ENCODE assay signal across 8 mouse cellular contexts in the genomic region with DNA sequence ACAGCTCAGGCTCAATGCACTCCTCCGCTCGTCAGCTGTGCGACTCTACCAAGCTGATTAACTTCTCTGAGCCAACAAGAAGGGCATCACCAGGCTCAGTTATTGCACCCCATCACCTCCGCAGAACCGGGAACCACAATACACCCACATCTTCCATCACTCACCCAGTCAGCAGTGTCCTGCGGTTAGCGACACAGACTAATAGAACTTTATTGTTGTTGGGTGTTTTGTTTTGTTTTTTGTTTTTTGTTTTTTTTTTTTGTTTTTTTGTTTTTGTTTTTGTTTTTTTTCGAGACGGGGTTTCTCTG. TPM values are rescaled to one million over a fixed set of nuclear protein-coding genes. Genes with fewer than 3 reads are reported as not detected.
A peak's percentile ranks its signal among the peaks of the same experiment; 100 is the strongest.
DNase-seq lines count a peak whose midpoint lies in the region; ATAC-seq and TF ChIP-seq lines count a peak whose summit lies in the region.

A gene (minus strand): TSS at position 234 of the 308 bp plus-strand sequence.

- H3K9ac ChIP-seq in neural tube, embryonic 15.5 days (replicated peaks) = peak within 1 kb of the TSS; percentile 70

- H3K9me3 ChIP-seq in neural tube, embryonic 15.5 days (replicated peaks) = no peaks in the 10 kb centered on the region

- peak within 1 kb of the TSS; percentile 52 for H3K4me3 ChIP-seq in testis, adult 2 months (ENCODE audit: control insufficient read depth, low read depth, low read length)
- H3K4me3 ChIP-seq in neural tube, embryonic 15.5 days (replicated peaks) = peak within 1 kb of the TSS; percentile 64

- TF ChIP-seq CTCF in testis, adult 2 months (IDR thresholded peaks at IDR 0.05; ENCODE audit: control insufficient read depth, insufficient read depth, insufficient replicate concordance, low read depth, low read length) = no peak

- no peaks in the 10 kb centered on the region for H3K27me3 ChIP-seq in testis, adult 2 months (ENCODE audit: control insufficient read depth, insufficient read depth, low read length)
- H3K27me3 ChIP-seq in neural tube, embryonic 15.5 days (replicated peaks) = peaks cover 12% of the 10 kb centered on the region; the same call in 1 of the 2 replicates

- intact Hi-C loops in left cerebral cortex, postnatal 25 days (cut with DNase I) = loop anchor here (2.0 to 5.0 kb wide), 2 partner anchors 74 to 94 kb away; a partner anchor contains a TSS

- DNase-seq in frontal cortex, postnatal 10 days (ENCODE audit: low spot score in 2 of 2) = no peak
- DNase-seq in testis, postnatal 10 days (ENCODE audit: low spot score) = no peak
- DNase-seq in left cerebral cortex, postnatal 25 days (ENCODE audit: low spot score in 2 of 2) = no peak
- no peak for DNase-seq in cerebellum, adult 8-10 months
- DNase-seq in Muller cell, postnatal 12 days (ENCODE audit: inconsistent ontology term) = no peak

- no peak for TF ChIP-seq POLR2A in testis, adult 2 months (IDR thresholded peaks at IDR 0.05; ENCODE audit: control insufficient read depth, low read depth, low read length)

- peaks cover 4% of the 10 kb centered on the region for H3K4me1 ChIP-seq in testis, adult 2 months (ENCODE audit: control insufficient read depth, insufficient read depth, low read length)
- peaks cover 25% of the 10 kb centered on the region for H3K4me1 ChIP-seq in neural tube, embryonic 15.5 days

- no peak within 1 kb of the TSS for H3K27ac ChIP-seq in testis, adult 2 months (ENCODE audit: control insufficient read depth, insufficient read depth, low read depth, low read length)
- peak within 1 kb of the TSS; percentile 74 for H3K27ac ChIP-seq in neural tube, embryonic 15.5 days (replicated peaks)

- ATAC-seq in frontal cortex, adult (ENCODE audit: low TSS enrichment) = peak; percentile 59
- no peak; the same call in 1 of the 2 replicates for ATAC-seq in neural tube, embryonic 15.5 days (ENCODE audit: low FRiP score)

- H3K36me3 ChIP-seq in testis, adult 2 months (ENCODE audit: control insufficient read depth, insufficient read depth, low read length) = no peaks in the 10 kb centered on the region
- H3K36me3 ChIP-seq in neural tube, embryonic 15.5 days = no peaks in the 10 kb centered on the region

- WGBS in neural tube, embryonic 15.5 days = 34% methylated on average over 9 of the region's 9 CpGs

- peak within 1 kb of the TSS; percentile 98 for H3K4me2 ChIP-seq in neural tube, embryonic 15.5 days

RNA-seq across cellular contexts. Expression of the gene that starts here (rescaled TPM):
- 0.20 and 0.23 TPM in 2 replicates for polyA plus RNA-seq in testis, adult 2 months (2012; rRNA removed)
- total RNA-seq in left cerebral cortex, postnatal 25 days (2021) = 10 to 100 TPM; 75.2 to 82.4 TPM
- 11.0 and 12.6 TPM in 2 replicates for polyA plus RNA-seq in neural tube, embryonic 15.5 days (2015; fragmentation: Nextera tagmentation; extraction: Ambion mirVana)
